Mouse (Mus musculus): Measurements from ENCODE around the gene Unc13c. TPM values are rescaled to one million over a fixed set of nuclear protein-coding genes. Genes with fewer than 3 reads are reported as not detected.

Unc13c gene
- total RNA-seq (2014; rRNA removed) (not detected in 2 replicates), polyA plus RNA-seq (2012; rRNA removed) (not detected in 2 replicates)

- no peak within 1 kb of the TSS for H3K27ac ChIP-seq (replicated peaks; ENCODE audit: insufficient read depth, low read depth, low read length)
- no peak for TF ChIP-seq CTCF (IDR thresholded peaks at IDR 0.05; ENCODE audit: low read depth, low read length)
- no peak within 1 kb of the TSS for H3K4me3 ChIP-seq (ENCODE audit: insufficient read depth, low read depth, low read length)
- DNase-seq (ENCODE audit: extremely low read depth, low read depth, low spot score): no peak
- peaks cover 2% of the 10 kb centered on the region; the same call in 1 of the 2 replicates for H3K4me1 ChIP-seq (ENCODE audit: control insufficient read depth, insufficient read depth, low read length)
- H3K79me2 ChIP-seq (ENCODE audit: control insufficient read depth, insufficient read depth, low read length): no peaks in the 10 kb centered on the region
- no peaks in the 10 kb centered on the region for H3K36me3 ChIP-seq (ENCODE audit: control insufficient read depth, insufficient read depth, low read length)
- WGBS: 4% methylated on average over 17 of the region's 17 CpGs
- no peak within 1 kb of the TSS for H3K9ac ChIP-seq (ENCODE audit: low read depth, low read length)
- peaks cover 3% of the 10 kb centered on the region; the same call in 1 of the 2 replicates for H3K27me3 ChIP-seq (ENCODE audit: control insufficient read depth, insufficient read depth, low read length)
Measured at GRCm38 (mm10) chr9:73968641-73969121, at the start of gene Unc13c. Gene Unc13c (minus strand): TSS chr9:73968966.

- H3K4me1 ChIP-seq (ENCODE audit: control insufficient read depth, insufficient read depth, low read length): no peaks in the 10 kb centered on the region
- 68% methylated on average over 7 of the region's 7 CpGs for WGBS
- DNase-seq (ENCODE audit: extremely low read depth, low read depth, low spot score): no peak
- no peak overlapping the region for H3K27ac ChIP-seq (replicated peaks; ENCODE audit: insufficient read depth, low read depth, low read length)
- no peak for TF ChIP-seq CTCF (IDR thresholded peaks at IDR 0.05; ENCODE audit: low read depth, low read length)
- TF ChIP-seq POLR2A (IDR thresholded peaks at IDR 0.05; ENCODE audit: extremely low read depth, insufficient read depth, low read length): no peak
- no peak overlapping the region for H3K4me3 ChIP-seq (ENCODE audit: insufficient read depth, low read depth, low read length)
- no peaks in the 10 kb centered on the region for H3K79me2 ChIP-seq (ENCODE audit: control insufficient read depth, insufficient read depth, low read length)
- H3K9ac ChIP-seq (ENCODE audit: low read depth, low read length): no peak overlapping the region
- no peaks in the 10 kb centered on the region for H3K27me3 ChIP-seq (ENCODE audit: control insufficient read depth, insufficient read depth, low read length)
- H3K36me3 ChIP-seq (ENCODE audit: control insufficient read depth, insufficient read depth, low read length): no peaks in the 10 kb centered on the region
Measured at GRCm38 (mm10) chr9:74007976-74008686, 39.4 kb upstream of the Unc13c start.

- Histone ChIP-seq H3K27me3 (ENCODE audit: control insufficient read depth, insufficient read depth, low read length) (no peaks in the 10 kb centered on the region), H3K4me1 (ENCODE audit: control insufficient read depth, insufficient read depth, low read length) (no peaks in the 10 kb centered on the region), H3K4me3 (ENCODE audit: insufficient read depth, low read depth, low read length) (no peak overlapping the region), H3K27ac (replicated peaks; ENCODE audit: insufficient read depth, low read depth, low read length) (no peak overlapping the region), H3K79me2 (ENCODE audit: control insufficient read depth, insufficient read depth, low read length) (no peaks in the 10 kb centered on the region), H3K9ac (ENCODE audit: low read depth, low read length) (no peak overlapping the region), H3K36me3 (ENCODE audit: control insufficient read depth, insufficient read depth, low read length) (no peaks in the 10 kb centered on the region)
- DNase-seq (ENCODE audit: extremely low read depth, low read depth, low spot score): no peak
- TF ChIP-seq CTCF (IDR thresholded peaks at IDR 0.05; ENCODE audit: low read depth, low read length): no peak
- no peak for TF ChIP-seq POLR2A (IDR thresholded peaks at IDR 0.05; ENCODE audit: extremely low read depth, insufficient read depth, low read length)
- WGBS: 43% methylated on average over 6 of the region's 6 CpGs
Measured at GRCm38 (mm10) chr9:74002388-74002990, 33.7 kb upstream of the Unc13c start.

- DNase-seq (ENCODE audit: extremely low read depth, low read depth, low spot score): no peak
- H3K27ac ChIP-seq (replicated peaks; ENCODE audit: insufficient read depth, low read depth, low read length): no peak overlapping the region
- no peaks in the 10 kb centered on the region for H3K27me3 ChIP-seq (ENCODE audit: control insufficient read depth, insufficient read depth, low read length)
Measured at GRCm38 (mm10) chr9:73988096-73988495, 19.3 kb upstream of the Unc13c start.

GRCm38 (mm10) chr9:73987236-73987635 is 18.5 kb upstream of the Unc13c start:
- Histone ChIP-seq H3K4me1 (ENCODE audit: control insufficient read depth, insufficient read depth, low read length) (no peaks in the 10 kb centered on the region), H3K36me3 (ENCODE audit: control insufficient read depth, insufficient read depth, low read length) (no peaks in the 10 kb centered on the region), H3K27me3 (ENCODE audit: control insufficient read depth, insufficient read depth, low read length) (no peaks in the 10 kb centered on the region), H3K9ac (ENCODE audit: low read depth, low read length) (no peak overlapping the region), H3K79me2 (ENCODE audit: control insufficient read depth, insufficient read depth, low read length) (no peaks in the 10 kb centered on the region), H3K27ac (replicated peaks; ENCODE audit: insufficient read depth, low read depth, low read length) (no peak overlapping the region), H3K4me3 (ENCODE audit: insufficient read depth, low read depth, low read length) (no peak overlapping the region)
- TF ChIP-seq CTCF (IDR thresholded peaks at IDR 0.05; ENCODE audit: low read depth, low read length) (no peak), POLR2A (IDR thresholded peaks at IDR 0.05; ENCODE audit: extremely low read depth, insufficient read depth, low read length) (no peak)
- WGBS: 61% methylated on average over 2 of the region's 2 CpGs
- DNase-seq (ENCODE audit: extremely low read depth, low read depth, low spot score): peak; percentile 16

More at GRCm38 (mm10) chr9:73988096-73988495, 19.3 kb upstream of the Unc13c start:
- H3K4me1 ChIP-seq (ENCODE audit: control insufficient read depth, insufficient read depth, low read length): no peaks in the 10 kb centered on the region
- no peak overlapping the region for H3K9ac ChIP-seq (ENCODE audit: low read depth, low read length)
- H3K36me3 ChIP-seq (ENCODE audit: control insufficient read depth, insufficient read depth, low read length): no peaks in the 10 kb centered on the region
- no peak overlapping the region for H3K4me3 ChIP-seq (ENCODE audit: insufficient read depth, low read depth, low read length)
- TF ChIP-seq CTCF (IDR thresholded peaks at IDR 0.05; ENCODE audit: low read depth, low read length): no peak
- no peak for TF ChIP-seq POLR2A (IDR thresholded peaks at IDR 0.05; ENCODE audit: extremely low read depth, insufficient read depth, low read length)
- H3K79me2 ChIP-seq (ENCODE audit: control insufficient read depth, insufficient read depth, low read length): no peaks in the 10 kb centered on the region
